Mouse (Mus musculus) kidney, postnatal 0 days (tissue): ENCODE results near the gene Nagk. TPM values are rescaled to one million over a fixed set of nuclear protein-coding genes. Genes with fewer than 3 reads are reported as not detected.

Experiments
- ATAC-seq: fragments of 200-750 bp; cut with Nextera tagmentation; replicated peaks from 2 replicates; pipeline ENCODE4 v1.8.0; 2017; ENCODE audit warnings: low read depth, moderate number of reproducible peaks, moderate TSS enrichment, moderate library complexity; ENCODE audit not compliant: low FRiP score
- DNase-seq: peaks from one replicate; pipeline ENCODE4 v3.0.0-alpha.2; 2016; ENCODE audit warnings: low spot score
- H3K27ac ChIP-seq: fragments of 300-500 bp; sonication (generic); 2 replicates; pipeline ENCODE4 v1.5.1; 2014; ENCODE audit warnings: mild to moderate bottlenecking
- H3K27me3 ChIP-seq: fragments of 300-500 bp; sonication (generic); 2 replicates; pipeline ENCODE4 v1.6.1; 2014; ENCODE audit warnings: low read length, mixed read lengths; ENCODE audit not compliant: insufficient read depth
- H3K36me3 ChIP-seq: fragments of 300-500 bp; sonication (generic); 2 replicates; pipeline ENCODE4 v1.6.1; 2014; ENCODE audit warnings: low read length, mixed read lengths; ENCODE audit not compliant: insufficient read depth
- H3K4me1 ChIP-seq: fragments of 300-500 bp; sonication (generic); replicated peaks from 2 replicates; pipeline ENCODE4 v1.6.1; 2014; ENCODE audit warnings: antibody characterized with exemption, low read length, mixed read lengths; ENCODE audit not compliant: insufficient read depth
- H3K4me2 ChIP-seq: fragments of 300-500 bp; sonication (generic); 2 replicates; pipeline ENCODE4 v1.6.1; 2014; ENCODE audit warnings: mild to moderate bottlenecking, low read length, moderate library complexity, mixed read lengths
- H3K4me3 ChIP-seq: fragments of 300-500 bp; sonication (generic); replicated peaks from 2 replicates; pipeline ENCODE4 v1.5.1; 2014; ENCODE audit warnings: low read depth, low read length
- H3K9ac ChIP-seq: fragments of 300-500 bp; sonication (generic); 2 replicates; pipeline ENCODE4 v1.6.1; 2014; ENCODE audit warnings: low read depth, low read length
- H3K9me3 ChIP-seq: fragments of 300-500 bp; sonication (generic); replicated peaks from 2 replicates; pipeline ENCODE4 v1.6.1; 2016; ENCODE audit warnings: low read length, inconsistent platforms, mixed read lengths
- CTCF ChIP-seq: IDR thresholded peaks from 2 replicates; pipeline ENCODE4 v1.5.1; 2016; ENCODE audit warnings: antibody characterized with exemption, low read depth, mild to moderate bottlenecking, moderate library complexity
- WGBS: fragments of 180-500 bp; shearing (Covaris S2); extraction: QIAGEN DNeasy Blood & Tissue Kit; methylation state at CpG from one replicate; pipeline ENCODE4 v1.1.7; 2014; 5-methylcytosine and 5-hydroxymethylcytosine counted together
- polyA plus RNA-seq: library from polyadenylated mRNA; unstranded; fragments of >200 nt; fragmentation: Nextera tagmentation; extraction: Ambion mirVana; gene quantifications from 2 replicates; pipeline ENCODE4 v1.2.1, GENCODE M21; 2015

The Nagk gene
- polyA plus RNA-seq, 1 experiment from 2014 or later: 56.8 TPM

GRCm38 (mm10) chr6:83840086-83840485, 45.3 kb downstream of the Nagk start:
- ATAC-seq (no peak), DNase-seq (no peak)
- Histone ChIP-seq H3K4me2 (no peak overlapping the region), H3K4me3 (no peak overlapping the region), H3K9ac (no peak overlapping the region), H3K4me1 (no peaks in the 10 kb centered on the region), H3K27me3 (no peaks in the 10 kb centered on the region), H3K27ac (no peak overlapping the region), H3K9me3 (no peaks in the 10 kb centered on the region), H3K36me3 (no peaks in the 10 kb centered on the region)
- TF ChIP-seq CTCF: no peak
- WGBS: 76% methylated on average over 6 of the region's 6 CpGs

- Histone ChIP-seq H3K36me3 (no peaks in the 10 kb centered on the region), H3K27me3 (no peaks in the 10 kb centered on the region), H3K9me3 (no peaks in the 10 kb centered on the region), H3K4me1 (no peaks in the 10 kb centered on the region), H3K9ac (no peak overlapping the region), H3K27ac (no peak overlapping the region), H3K4me2 (no peak overlapping the region), H3K4me3 (no peak overlapping the region)
- WGBS: 90% methylated on average over 10 of the region's 10 CpGs
- no peak for TF ChIP-seq CTCF
- ATAC-seq (no peak), DNase-seq (no peak)
Observed at GRCm38 (mm10) chr6:83844913-83845312, 50.1 kb downstream of the Nagk start.

GRCm38 (mm10) chr6:83846141-83846540, 51.4 kb downstream of the Nagk start:
- TF ChIP-seq CTCF: no peak
- H3K27ac ChIP-seq: no peak overlapping the region
- WGBS: 54% methylated on average over 2 of the region's 2 CpGs
- no peak overlapping the region for H3K9ac ChIP-seq
- no peaks in the 10 kb centered on the region for H3K36me3 ChIP-seq
- no peaks in the 10 kb centered on the region for H3K4me1 ChIP-seq
- ATAC-seq (no peak), DNase-seq (no peak)
- H3K27me3 ChIP-seq: no peaks in the 10 kb centered on the region
- H3K4me3 ChIP-seq: no peak overlapping the region
- no peak overlapping the region for H3K4me2 ChIP-seq
- no peaks in the 10 kb centered on the region for H3K9me3 ChIP-seq

- Histone ChIP-seq H3K4me1 (no peaks in the 10 kb centered on the region), H3K27ac (no peak overlapping the region), H3K36me3 (no peaks in the 10 kb centered on the region), H3K4me2 (no peak overlapping the region), H3K9ac (no peak overlapping the region), H3K27me3 (no peaks in the 10 kb centered on the region), H3K9me3 (no peaks in the 10 kb centered on the region), H3K4me3 (no peak overlapping the region)
- DNase-seq (no peak), ATAC-seq (no peak)
- TF ChIP-seq CTCF: no peak
- 62% methylated on average over 2 of the region's 2 CpGs for WGBS
Observed at GRCm38 (mm10) chr6:83849446-83849845, 54.7 kb downstream of the Nagk start.

Other genes starting within 250 kb of the Nagk start
- 30.2 and 31.2 TPM in 2 replicates for gene Stambp, start 222.3 kb upstream of the Nagk start, polyA plus RNA-seq
- not detected in 2 replicates for gene Clec4f, start 138.8 kb upstream of the Nagk start, polyA plus RNA-seq
- gene Cd207, start 117.1 kb upstream of the Nagk start, polyA plus RNA-seq: not detected in 2 replicates
- gene Vax2, start 83.7 kb upstream of the Nagk start, polyA plus RNA-seq: not detected in 2 replicates
- gene Atp6v1b1, start 52.0 kb upstream of the Nagk start, polyA plus RNA-seq: 14.2 and 17.0 TPM in 2 replicates
- 0.17 and 0.33 TPM in 2 replicates for gene Ankrd53, start 32.3 kb upstream of the Nagk start, polyA plus RNA-seq
- 108 TPM in 2 replicates for gene Tex261, start 19.2 kb upstream of the Nagk start, polyA plus RNA-seq
- gene Paip2b, start 36.8 kb downstream of the Nagk start, polyA plus RNA-seq: 10.8 and 12.1 TPM in 2 replicates
- 44.5 and 49.0 TPM in 2 replicates for gene Zfp638, start 72.1 kb downstream of the Nagk start, polyA plus RNA-seq
- gene Dysf, start 213.6 kb downstream of the Nagk start, polyA plus RNA-seq: 12.0 and 13.8 TPM in 2 replicates